8 mouse cellular contexts compared by ENCODE assay signal in the genomic region with DNA sequence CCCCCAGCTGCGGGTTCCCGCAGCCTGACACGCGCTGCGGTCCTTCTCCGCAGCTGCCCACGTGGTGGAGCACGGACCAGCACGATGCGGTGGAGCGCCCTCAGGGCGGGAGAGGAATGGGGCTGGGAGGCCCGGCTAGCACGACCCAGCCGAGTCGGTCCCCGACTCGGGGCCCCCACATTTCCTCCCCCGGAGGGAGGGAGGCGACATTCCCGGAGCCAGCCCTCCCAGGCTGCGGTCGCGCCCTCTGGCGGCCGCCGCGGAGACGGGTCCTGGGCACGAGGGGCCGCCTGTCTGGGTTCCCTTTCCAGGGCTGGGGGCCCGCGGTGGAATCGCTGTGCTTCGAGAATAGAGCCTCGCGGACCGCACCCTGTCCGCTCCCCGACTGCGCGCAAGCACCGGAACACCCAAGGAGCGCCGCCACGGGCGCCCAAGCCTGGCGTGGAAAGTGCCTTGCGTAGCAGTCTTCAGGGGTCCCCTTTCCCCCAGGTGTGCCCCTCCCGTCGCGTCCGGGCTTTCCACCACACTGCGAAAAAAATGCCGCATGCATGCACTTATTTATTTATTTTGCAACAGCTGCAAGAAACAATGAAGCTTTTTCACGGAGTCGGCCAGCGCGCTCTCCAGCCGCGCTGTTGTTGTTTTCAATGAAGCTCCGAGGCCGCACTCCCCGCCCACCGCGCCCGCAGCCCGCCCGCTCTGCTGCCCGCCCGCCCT. TPM values are rescaled to one million over a fixed set of nuclear protein-coding genes. Genes with fewer than 3 reads are reported as not detected.
DNase-seq lines count a peak whose midpoint lies in the region; ATAC-seq and TF ChIP-seq lines count a peak whose summit lies in the region.

No protein-coding gene starts in this region.

- H3K9me3 ChIP-seq in MEL (replicated peaks; ENCODE audit: insufficient read depth, low read length), result no peaks in the 10 kb centered on the region
- no peaks in the 10 kb centered on the region for H3K9me3 ChIP-seq in forebrain, embryonic 16.5 days (ENCODE audit: control insufficient read depth, low read length)
- H3K9me3 ChIP-seq in neural tube, embryonic 14.5 days (ENCODE audit: control insufficient read depth, low read length), result no peaks in the 10 kb centered on the region

- H3K9ac ChIP-seq in MEL (ENCODE audit: control insufficient read depth, low read depth, low read length, poor library complexity, severe bottlenecking), result peak overlapping the region; percentile 78
- H3K9ac ChIP-seq in forebrain, embryonic 16.5 days (replicated peaks; ENCODE audit: low read depth, low read length), result peak overlapping the region; percentile 83
- H3K9ac ChIP-seq in neural tube, embryonic 14.5 days (replicated peaks; ENCODE audit: low read depth, low read length), result peak overlapping the region; percentile 94

- TF ChIP-seq RAD21 in MEL (IDR thresholded peaks at IDR 0.05; ENCODE audit: low read depth, low read length), result peak; percentile 21

- peaks cover 29% of the 10 kb centered on the region for H3K79me2 ChIP-seq in MEL (ENCODE audit: control insufficient read depth, insufficient read depth, low read length, poor library complexity)

- peaks cover 0 to 9% of the 10 kb centered on the region in 2 experiments; a peak in 2 of 4 replicates for H3K36me3 ChIP-seq in MEL (ENCODE audit: control insufficient read depth in 1 of 2, insufficient read depth in 2 of 2, low read length in 2 of 2)
- no peaks in the 10 kb centered on the region for H3K36me3 ChIP-seq in forebrain, embryonic 16.5 days (ENCODE audit: control insufficient read depth, insufficient read depth)
- H3K36me3 ChIP-seq in neural tube, embryonic 14.5 days (ENCODE audit: control insufficient read depth, insufficient read depth, low read length), result no peaks in the 10 kb centered on the region
- H3K36me3 ChIP-seq in testis, adult 2 months (ENCODE audit: control insufficient read depth, insufficient read depth, low read length), result no peaks in the 10 kb centered on the region

- TF ChIP-seq CTCF in MEL (IDR thresholded peaks at IDR 0.05 in 2 of 3, conservative IDR thresholded peaks at IDR 0.05 in 1 of 3; ENCODE audit: control insufficient read depth in 1 of 3, insufficient read depth in 1 of 3, low read depth in 2 of 3, low read length in 3 of 3, poor library complexity in 1 of 3, severe bottlenecking in 1 of 3), result peak; percentile 41 to 94 (median 74); a peak in 5 of 6 replicates
- peak; percentile 44 for TF ChIP-seq CTCF in testis, adult 2 months (IDR thresholded peaks at IDR 0.05; ENCODE audit: control insufficient read depth, insufficient read depth, insufficient replicate concordance, low read depth, low read length)

- peak; percentile 85 for DNase-seq in MEL (ENCODE audit: low read depth, low spot score)
- DNase-seq in cerebellum, adult 18-20 months, result peak; percentile 84 to 91
- DNase-seq in heart, postnatal 25 days (ENCODE audit: low spot score), result peak; percentile 76
- peak; percentile 80 to 84 for DNase-seq in layer of hippocampus, adult 18-20 months (ENCODE audit: low spot score in 2 of 2)
- DNase-seq in lung, adult 18-20 months, result peak; percentile 76 to 80

- H3K4me2 ChIP-seq in forebrain, embryonic 16.5 days (ENCODE audit: low read length), result peak overlapping the region; percentile 75
- H3K4me2 ChIP-seq in neural tube, embryonic 14.5 days (ENCODE audit: low read depth, low read length), result peak overlapping the region; percentile 89

- under 1% methylated on average over 68 of the region's 71 CpGs for WGBS in forebrain, embryonic 16.5 days
- under 1% methylated on average over 65 of the region's 71 CpGs for WGBS in neural tube, embryonic 14.5 days

- H3K4me3 ChIP-seq in MEL (ENCODE audit: control insufficient read depth in 1 of 2, insufficient read depth in 1 of 2, low read depth in 2 of 2, low read length in 2 of 2), result peak overlapping the region; percentile 60 to 74
- H3K4me3 ChIP-seq in forebrain, embryonic 16.5 days (replicated peaks; ENCODE audit: low read length), result peak overlapping the region; percentile 91
- H3K4me3 ChIP-seq in neural tube, embryonic 14.5 days (ENCODE audit: low read depth, low read length), result peak overlapping the region; percentile 73
- peak overlapping the region; percentile 84 for H3K4me3 ChIP-seq in testis, adult 2 months (ENCODE audit: control insufficient read depth, low read depth, low read length)

- peaks cover 2 to 8% of the 10 kb centered on the region in 2 experiments; a peak in 3 of 4 replicates for H3K4me1 ChIP-seq in MEL (ENCODE audit: control insufficient read depth in 1 of 2, insufficient read depth in 2 of 2, low read length in 2 of 2)
- peaks cover 19% of the 10 kb centered on the region for H3K4me1 ChIP-seq in forebrain, embryonic 16.5 days (replicated peaks; ENCODE audit: control insufficient read depth, insufficient read depth, low read length)
- peaks cover 16% of the 10 kb centered on the region for H3K4me1 ChIP-seq in neural tube, embryonic 14.5 days (ENCODE audit: control insufficient read depth, insufficient read depth, low read length)
- H3K4me1 ChIP-seq in testis, adult 2 months (ENCODE audit: control insufficient read depth, insufficient read depth, low read length), result peaks cover 15% of the 10 kb centered on the region

- peaks cover 5 to 14% of the 10 kb centered on the region in 2 experiments; a peak in 3 of 4 replicates for H3K27me3 ChIP-seq in MEL (ENCODE audit: control insufficient read depth in 1 of 2, insufficient read depth in 2 of 2, low read length in 2 of 2)
- H3K27me3 ChIP-seq in forebrain, embryonic 16.5 days (replicated peaks; ENCODE audit: control insufficient read depth, insufficient read depth, low read length), result no peaks in the 10 kb centered on the region
- H3K27me3 ChIP-seq in neural tube, embryonic 14.5 days (ENCODE audit: control insufficient read depth, insufficient read depth, low read length), result no peaks in the 10 kb centered on the region
- no peaks in the 10 kb centered on the region for H3K27me3 ChIP-seq in testis, adult 2 months (ENCODE audit: control insufficient read depth, insufficient read depth, low read length)

- peak; percentile 44 to 50; a peak in 2 of 4 replicates for TF ChIP-seq POLR2A in MEL (IDR thresholded peaks at IDR 0.05; ENCODE audit: control insufficient read depth in 1 of 2, insufficient read depth in 1 of 2, low read depth in 1 of 2, low read length in 2 of 2, poor library complexity in 1 of 2)
- no peak for TF ChIP-seq POLR2A in testis, adult 2 months (IDR thresholded peaks at IDR 0.05; ENCODE audit: control insufficient read depth, low read depth, low read length)

- no peak; a peak in 1 of 4 replicates for TF ChIP-seq EP300 in MEL (IDR thresholded peaks at IDR 0.05; ENCODE audit: low read depth in 1 of 2, low read length in 2 of 2)

- peak; percentile 72 for ATAC-seq in forebrain, embryonic 16.5 days
- peak; percentile 83 for ATAC-seq in neural tube, embryonic 14.5 days (ENCODE audit: low read depth)

- intact Hi-C loops in heart, postnatal 25 days (cut with DNase I), result loop anchor here (1.0 to 10.0 kb wide), 3 partner anchors 121 to 276 kb away; no protein-coding TSS in a partner anchor

- H3K27ac ChIP-seq in MEL (ENCODE audit: control insufficient read depth, low read depth, low read length), result peak overlapping the region; percentile 57
- H3K27ac ChIP-seq in forebrain, embryonic 16.5 days (ENCODE audit: low read length), result peak overlapping the region; percentile 100
- H3K27ac ChIP-seq in neural tube, embryonic 14.5 days (ENCODE audit: low read depth, low read length), result peak overlapping the region; percentile 99
- H3K27ac ChIP-seq in testis, adult 2 months (ENCODE audit: control insufficient read depth, insufficient read depth, low read depth, low read length), result peak overlapping the region; percentile 79

TF ChIP-seq in MEL, 35 proteins besides CTCF, POLR2A, EP300 and RAD21 (continues in another document):
- TF ChIP-seq POLR2AphosphoS5 (IDR thresholded peaks at IDR 0.05; ENCODE audit: borderline replicate concordance, low read depth, low read length) (no peak), MXI1 (IDR thresholded peaks at IDR 0.05; ENCODE audit: low read depth, low read length) (peak; percentile 85), ZNF384 (IDR thresholded peaks at IDR 0.05; ENCODE audit: low read depth, low read length) (no peak), ETS1 (IDR thresholded peaks at IDR 0.05; ENCODE audit: low read depth, low read length) (peak; percentile 26; the same call in 1 of the 2 replicates), POLR2AphosphoS2 (IDR thresholded peaks at IDR 0.05; ENCODE audit: low read length) (no peak), ELF1 (IDR thresholded peaks at IDR 0.05; ENCODE audit: low read depth, low read length) (no peak), TBP (IDR thresholded peaks at IDR 0.05; ENCODE audit: low read depth, low read length) (no peak), USF1 (IDR thresholded peaks at IDR 0.05; ENCODE audit: low read depth, low read length) (peak; percentile 28; the same call in 1 of the 2 replicates), MAX (IDR thresholded peaks at IDR 0.05; ENCODE audit: low read length) (peak; percentile 78), TAL1 (IDR thresholded peaks at IDR 0.05; ENCODE audit: low read length) (no peak), MYB (IDR thresholded peaks at IDR 0.05; ENCODE audit: low read depth, low read length) (no peak), USF2 (IDR thresholded peaks at IDR 0.05; ENCODE audit: borderline replicate concordance in 1 of 2, insufficient read depth in 1 of 2, low read depth in 1 of 2, low read length in 2 of 2) (no peak), ZC3H11A (IDR thresholded peaks at IDR 0.05; ENCODE audit: low read depth, low read length) (no peak), GATA1 (IDR thresholded peaks at IDR 0.05; ENCODE audit: low read depth, low read length) (no peak), MAZ (IDR thresholded peaks at IDR 0.05; ENCODE audit: low read depth, low read length) (peak; percentile 94), CHD2 (IDR thresholded peaks at IDR 0.05; ENCODE audit: low read length) (no peak), JUND (IDR thresholded peaks at IDR 0.05; ENCODE audit: low read depth, low read length) (no peak), BHLHE40 (IDR thresholded peaks at IDR 0.05; ENCODE audit: borderline replicate concordance, low read depth, low read length) (peak; percentile 40; the same call in 1 of the 2 replicates), E2F4 (IDR thresholded peaks at IDR 0.05; ENCODE audit: borderline replicate concordance, low read depth, low read length) (no peak), MYC (IDR thresholded peaks at IDR 0.05; ENCODE audit: low read depth, low read length) (no peak)

RNA-seq across cellular contexts. Expression of a gene that starts 1.7 kb away (rescaled TPM):
- total RNA-seq in MEL (2012; rRNA removed), result 11.9 and 13.8 TPM in 2 replicates
- polyA plus RNA-seq in MEL (2012; ENCODE audit: insufficient read depth in 1 of 2, insufficient read length in 2 of 2, low read depth in 1 of 2, low replicate concordance in 2 of 2, missing spikeins in 1 of 2), result 10 to 100 TPM in 1 of 2 experiments, not detected in 1; 11.8 TPM
- polyA plus RNA-seq in forebrain, embryonic 16.5 days (2015; fragmentation: Nextera tagmentation; extraction: Ambion mirVana), result 25.2 and 27.1 TPM in 2 replicates
- total RNA-seq in heart, postnatal 25 days (2021), result 10 to 100 TPM; 12.7 to 18.8 TPM
- 10 to 100 TPM; 41.5 to 43.0 TPM for total RNA-seq in layer of hippocampus, adult 18-20 months (2021)
- 21.8 and 28.5 TPM in 2 replicates for polyA plus RNA-seq in neural tube, embryonic 14.5 days (2014; fragmentation: Nextera tagmentation; extraction: Ambion mirVana)
- 3.4 and 4.2 TPM in 2 replicates for polyA plus RNA-seq in testis, adult 2 months (2012; rRNA removed)

Comparison
In these comparisons a context has a peak if more than half of its experiments do, and no peak if none do; other contexts are left out.
1. Peak in every context shown above with its lines: DNase-seq, ATAC-seq, H3K4me3 ChIP-seq and H3K27ac ChIP-seq.